Mouse (Mus musculus) MEL (cell line): ENCODE results near the gene Afap1l2. TPM values are rescaled to one million over a fixed set of nuclear protein-coding genes. Genes with fewer than 3 reads are reported as not detected.

ENCODE experiments used
- DNase-seq: peaks from one replicate; pipeline ENCODE4 v3.0.0; 2011; ENCODE audit warnings: low read depth, low spot score
- H3K27ac ChIP-seq: 2 replicates; pipeline ENCODE4 v1.5.1; 2012; ENCODE audit warnings: low read depth, mild to moderate bottlenecking, control low read depth, low read length, moderate library complexity; ENCODE audit not compliant: control insufficient read depth
- H3K27me3 ChIP-seq, 2 experiments: fragments of 150-350 bp in 1 of 2; sonication (generic) in 1 of 2; 2 replicates each; pipeline ENCODE4 v1.6.1; 2012; ENCODE audit warnings: low read length in 2 of 2, mild to moderate bottlenecking in 2 of 2, improper control_type of control experiment in 1 of 2, moderate library complexity in 1 of 2; ENCODE audit not compliant: insufficient read depth in 2 of 2, control insufficient read depth in 1 of 2
- H3K36me3 ChIP-seq, 2 experiments: 2 replicates each; pipeline ENCODE4 v1.6.1; 2012 to 2014; ENCODE audit warnings: low read length in 2 of 2, improper control_type of control experiment in 1 of 2, inconsistent platforms in 1 of 2, mild to moderate bottlenecking in 1 of 2; ENCODE audit not compliant: insufficient read depth in 2 of 2, control insufficient read depth in 1 of 2
- H3K4me1 ChIP-seq, 2 experiments: fragments of 150-350 bp in 1 of 2; sonication (generic) in 1 of 2; 2 replicates each; pipeline ENCODE4 v1.6.1; 2012; ENCODE audit warnings: low read length in 2 of 2, improper control_type of control experiment in 1 of 2, mild to moderate bottlenecking in 1 of 2; ENCODE audit not compliant: insufficient read depth in 2 of 2, control insufficient read depth in 1 of 2
- H3K4me3 ChIP-seq, 2 experiments: fragments of 150-350 bp in 1 of 2; sonication (generic) in 1 of 2; 2 replicates each; pipeline ENCODE4 v1.5.1; 2012; ENCODE audit warnings: low read depth in 2 of 2, low read length in 2 of 2, mild to moderate bottlenecking in 2 of 2, moderate library complexity in 2 of 2, control low read depth in 1 of 2, improper control_type of control experiment in 1 of 2; ENCODE audit not compliant: control insufficient read depth in 1 of 2, insufficient read depth in 1 of 2
- H3K79me2 ChIP-seq: 2 replicates; pipeline ENCODE4 v1.6.1; 2012; ENCODE audit warnings: mild to moderate bottlenecking, low read length, moderate library complexity; ENCODE audit not compliant: control insufficient read depth, poor library complexity, insufficient read depth
- H3K9ac ChIP-seq: 2 replicates; pipeline ENCODE4 v1.6.1; 2012; ENCODE audit warnings: low read depth, mild to moderate bottlenecking, control low read depth, low read length, moderate library complexity; ENCODE audit not compliant: control insufficient read depth, poor library complexity, severe bottlenecking
- H3K9me3 ChIP-seq: fragments of 150-350 bp; sonication (generic); replicated peaks from 2 replicates; pipeline ENCODE4 v1.6.1; 2012; ENCODE audit warnings: mild to moderate bottlenecking, low read length, improper control_type of control experiment, moderate library complexity; ENCODE audit not compliant: insufficient read depth
- BHLHE40 ChIP-seq: IDR thresholded peaks from 2 replicates; pipeline ENCODE4 v1.6.1; 2012; ENCODE audit warnings: low read depth, mild to moderate bottlenecking, inconsistent platforms, low read length, improper control_type of control experiment, borderline replicate concordance
- CHD2 ChIP-seq: IDR thresholded peaks from 2 replicates; pipeline ENCODE4 v1.6.1; 2011; ENCODE audit warnings: low read length, improper control_type of control experiment
- CTCF ChIP-seq, 3 experiments: IDR thresholded peaks in 2 of 3; conservative IDR thresholded peaks in 1 of 3; 2 replicates each; pipeline ENCODE4 v1.5.1; 2011 to 2012; ENCODE audit warnings: low read length in 3 of 3, low read depth in 2 of 3, mild to moderate bottlenecking in 2 of 3, improper control_type of control experiment in 1 of 3, inconsistent platforms in 1 of 3, mixed read lengths in 1 of 3, moderate library complexity in 1 of 3; ENCODE audit not compliant: control insufficient read depth in 1 of 3, insufficient read depth in 1 of 3, poor library complexity in 1 of 3, severe bottlenecking in 1 of 3
- ELF1 ChIP-seq: IDR thresholded peaks from 2 replicates; pipeline ENCODE4 v1.6.1; 2014; ENCODE audit warnings: low read depth, mild to moderate bottlenecking, inconsistent platforms, low read length, improper control_type of control experiment, moderate library complexity
- ETS1 ChIP-seq: IDR thresholded peaks from 2 replicates; pipeline ENCODE4 v1.6.1; 2012; ENCODE audit warnings: low read depth, mild to moderate bottlenecking, inconsistent platforms, low read length, improper control_type of control experiment, moderate library complexity
- GABPA ChIP-seq: IDR thresholded peaks from 2 replicates; pipeline ENCODE4 v1.6.1; 2012; ENCODE audit warnings: low read depth, mild to moderate bottlenecking, inconsistent platforms, low read length, improper control_type of control experiment, moderate library complexity
- GATA1 ChIP-seq: IDR thresholded peaks from 2 replicates; pipeline ENCODE4 v1.6.1; 2011; ENCODE audit warnings: low read depth, low read length, improper control_type of control experiment
- HCFC1 ChIP-seq: IDR thresholded peaks from 2 replicates; pipeline ENCODE4 v1.6.1; 2012; ENCODE audit warnings: low read depth, mild to moderate bottlenecking, inconsistent platforms, low read length, improper control_type of control experiment, moderate library complexity
- MAX ChIP-seq: IDR thresholded peaks from 2 replicates; pipeline ENCODE4 v1.6.1; 2011; ENCODE audit warnings: low read length, improper control_type of control experiment
- MAZ ChIP-seq: IDR thresholded peaks from 2 replicates; pipeline ENCODE4 v1.6.1; 2012; ENCODE audit warnings: low read depth, mild to moderate bottlenecking, inconsistent platforms, low read length, improper control_type of control experiment
- MXI1 ChIP-seq: IDR thresholded peaks from 2 replicates; pipeline ENCODE4 v1.6.1; 2011; ENCODE audit warnings: mild to moderate bottlenecking, low read depth, low read length, improper control_type of control experiment
- MYB ChIP-seq: IDR thresholded peaks from 2 replicates; pipeline ENCODE4 v1.6.1; 2011; ENCODE audit warnings: mild to moderate bottlenecking, low read depth, low read length, improper control_type of control experiment
- NELFE ChIP-seq: IDR thresholded peaks from 2 replicates; pipeline ENCODE4 v1.6.1; 2011; ENCODE audit warnings: low read depth, low read length, improper control_type of control experiment
- NRF1 ChIP-seq: IDR thresholded peaks from 2 replicates; pipeline ENCODE4 v1.6.1; 2014; ENCODE audit warnings: low read depth, mild to moderate bottlenecking, inconsistent platforms, low read length, improper control_type of control experiment, moderate library complexity; ENCODE audit not compliant: poor library complexity, insufficient read depth, severe bottlenecking
- RAD21 ChIP-seq: IDR thresholded peaks from 2 replicates; pipeline ENCODE4 v1.6.1; 2011; ENCODE audit warnings: mild to moderate bottlenecking, low read depth, low read length, improper control_type of control experiment
- RCOR1 ChIP-seq: IDR thresholded peaks from 2 replicates; pipeline ENCODE4 v1.6.1; 2012; ENCODE audit warnings: low read depth, mild to moderate bottlenecking, inconsistent platforms, low read length, improper control_type of control experiment
- SIN3A ChIP-seq: IDR thresholded peaks from 2 replicates; pipeline ENCODE4 v1.6.1; 2012; ENCODE audit warnings: low read length, improper control_type of control experiment, inconsistent platforms
- TAL1 ChIP-seq: IDR thresholded peaks from 2 replicates; pipeline ENCODE4 v1.6.1; 2012; ENCODE audit warnings: mild to moderate bottlenecking, inconsistent platforms, low read length, moderate library complexity, mixed read lengths
- UBTF ChIP-seq: IDR thresholded peaks from 2 replicates; pipeline ENCODE4 v1.6.1; 2012; ENCODE audit warnings: low read depth, mild to moderate bottlenecking, inconsistent platforms, low read length, improper control_type of control experiment, moderate library complexity, borderline replicate concordance; ENCODE audit not compliant: insufficient read depth
- USF2 ChIP-seq, 2 experiments: IDR thresholded peaks; 2 replicates each; pipeline ENCODE4 v1.6.1; 2011 to 2012; ENCODE audit warnings: improper control_type of control experiment in 2 of 2, low read length in 2 of 2, borderline replicate concordance in 1 of 2, inconsistent platforms in 1 of 2, low read depth in 1 of 2, mild to moderate bottlenecking in 1 of 2; ENCODE audit not compliant: insufficient read depth in 1 of 2
- ZC3H11A ChIP-seq: IDR thresholded peaks from 2 replicates; pipeline ENCODE4 v1.6.1; 2012; ENCODE audit warnings: low read depth, mild to moderate bottlenecking, inconsistent platforms, low read length, improper control_type of control experiment
- ZKSCAN1 ChIP-seq: IDR thresholded peaks from 2 replicates; pipeline ENCODE4 v1.6.1; 2012; ENCODE audit warnings: low read depth, mild to moderate bottlenecking, inconsistent platforms, low read length, improper control_type of control experiment, moderate library complexity
- ZNF384 ChIP-seq: IDR thresholded peaks from 2 replicates; pipeline ENCODE4 v1.6.1; 2012; ENCODE audit warnings: low read depth, mild to moderate bottlenecking, inconsistent platforms, low read length, improper control_type of control experiment
- polyA plus RNA-seq, 2 experiments: library from polyadenylated mRNA; stranded (reverse) in 1 of 2; unstranded in 1 of 2; fragments of >175 nt in 1 of 2; fragments of >200 nt in 1 of 2; gene quantifications; 2 replicates each; pipeline versions ENCODE4 v1.2.1 to v1.2.4; 2012; ENCODE audit warnings: low replicate concordance in 2 of 2, low read depth in 1 of 2; ENCODE audit not compliant: insufficient read length in 2 of 2, insufficient read depth in 1 of 2, missing spikeins in 1 of 2
- total RNA-seq: library from RNA; depleted of rRNA; stranded (reverse); fragments of 300-350 nt; gene quantifications from 2 replicates; pipeline ENCODE4 v1.2.3, GENCODE M21; 2012

Gene Afap1l2
- total and polyA plus RNA-seq, 3 experiments: not detected

GRCm38 (mm10) chr19:57010064-57010463 is 2.0 kb upstream of the Afap1l2 start:
- H3K9ac ChIP-seq: no peak overlapping the region
- no peaks in the 10 kb centered on the region for H3K9me3 ChIP-seq
- no peak for TF ChIP-seq SIN3A
- no peak for TF ChIP-seq ELF1
- no peak for TF ChIP-seq GABPA
- TF ChIP-seq HCFC1: no peak
- TF ChIP-seq ZNF384: no peak
- TF ChIP-seq RCOR1: no peak
- TF ChIP-seq UBTF: no peak
- TF ChIP-seq ETS1: no peak
- TF ChIP-seq MYB: no peak
- TF ChIP-seq NELFE: no peak
- no peak for TF ChIP-seq ZKSCAN1
- no peak for TF ChIP-seq RAD21
- no peak for TF ChIP-seq TAL1
- no peak for TF ChIP-seq CHD2
- no peak for TF ChIP-seq GATA1
- no peak for TF ChIP-seq MAZ
- TF ChIP-seq MXI1: no peak
- no peak for TF ChIP-seq CTCF (IDR thresholded peaks at IDR 0.05 in 2 of 3, conservative IDR thresholded peaks at IDR 0.05 in 1 of 3; ENCODE audit: control insufficient read depth in 1 of 3, insufficient read depth in 1 of 3, low read depth in 2 of 3, low read length in 3 of 3, poor library complexity in 1 of 3, severe bottlenecking in 1 of 3)
- TF ChIP-seq NRF1: no peak
- no peak for DNase-seq
- H3K36me3 ChIP-seq: no peaks in the 10 kb centered on the region
- H3K4me1 ChIP-seq: no peaks in the 10 kb centered on the region
- no peaks in the 10 kb centered on the region for H3K79me2 ChIP-seq
- H3K27me3 ChIP-seq: no peaks in the 10 kb centered on the region; a peak in 1 of 4 replicates
- no peak overlapping the region for H3K27ac ChIP-seq
- H3K4me3 ChIP-seq: no peak overlapping the region

- no peak overlapping the region for H3K27ac ChIP-seq
- H3K27me3 ChIP-seq: no peaks in the 10 kb centered on the region; a peak in 1 of 4 replicates
- no peak overlapping the region for H3K9ac ChIP-seq
- H3K4me1 ChIP-seq: no peaks in the 10 kb centered on the region
- TF ChIP-seq USF2 (IDR thresholded peaks at IDR 0.05; ENCODE audit: borderline replicate concordance in 1 of 2, insufficient read depth in 1 of 2, low read depth in 1 of 2, low read length in 2 of 2): no peak
- TF ChIP-seq ZKSCAN1: no peak
- TF ChIP-seq NRF1: no peak
- TF ChIP-seq ZC3H11A: no peak
- TF ChIP-seq ZNF384: no peak
- no peak for TF ChIP-seq GATA1
- no peak for TF ChIP-seq BHLHE40
- TF ChIP-seq MAX: no peak
- TF ChIP-seq HCFC1: no peak
- H3K4me3 ChIP-seq: no peak overlapping the region
- no peaks in the 10 kb centered on the region for H3K79me2 ChIP-seq
- no peaks in the 10 kb centered on the region for H3K36me3 ChIP-seq
- no peaks in the 10 kb centered on the region for H3K9me3 ChIP-seq
- no peak for DNase-seq
Observed at GRCm38 (mm10) chr19:57009653-57010052, 1.6 kb upstream of the Afap1l2 start.
